Mouse (Mus musculus) MEL (cell line): ENCODE measurements at regions not wholly inside any gene's neighbourhood (a gene's known extent, or its start where the extent isn't known, plus 50 kb on each side); places are given as distances from the start of the nearest gene placed in this dataset.
A peak's percentile ranks its signal among the peaks of the same experiment; 100 is the strongest.

Source experiments
- DNase-seq: peaks from one replicate; pipeline ENCODE4 v3.0.0; 2011; ENCODE audit warnings: low read depth, low spot score
- H3K27ac ChIP-seq: 2 replicates; pipeline ENCODE4 v1.5.1; 2012; ENCODE audit warnings: low read depth, mild to moderate bottlenecking, control low read depth, low read length, moderate library complexity; ENCODE audit not compliant: control insufficient read depth
- H3K27me3 ChIP-seq, 2 experiments: fragments of 150-350 bp in 1 of 2; sonication (generic) in 1 of 2; 2 replicates each; pipeline ENCODE4 v1.6.1; 2012; ENCODE audit warnings: low read length in 2 of 2, mild to moderate bottlenecking in 2 of 2, improper control_type of control experiment in 1 of 2, moderate library complexity in 1 of 2; ENCODE audit not compliant: insufficient read depth in 2 of 2, control insufficient read depth in 1 of 2
- H3K36me3 ChIP-seq, 2 experiments: 2 replicates each; pipeline ENCODE4 v1.6.1; 2012 to 2014; ENCODE audit warnings: low read length in 2 of 2, improper control_type of control experiment in 1 of 2, inconsistent platforms in 1 of 2, mild to moderate bottlenecking in 1 of 2; ENCODE audit not compliant: insufficient read depth in 2 of 2, control insufficient read depth in 1 of 2
- H3K4me1 ChIP-seq, 2 experiments: fragments of 150-350 bp in 1 of 2; sonication (generic) in 1 of 2; 2 replicates each; pipeline ENCODE4 v1.6.1; 2012; ENCODE audit warnings: low read length in 2 of 2, improper control_type of control experiment in 1 of 2, mild to moderate bottlenecking in 1 of 2; ENCODE audit not compliant: insufficient read depth in 2 of 2, control insufficient read depth in 1 of 2
- H3K4me3 ChIP-seq, 2 experiments: fragments of 150-350 bp in 1 of 2; sonication (generic) in 1 of 2; 2 replicates each; pipeline ENCODE4 v1.5.1; 2012; ENCODE audit warnings: low read depth in 2 of 2, low read length in 2 of 2, mild to moderate bottlenecking in 2 of 2, moderate library complexity in 2 of 2, control low read depth in 1 of 2, improper control_type of control experiment in 1 of 2; ENCODE audit not compliant: control insufficient read depth in 1 of 2, insufficient read depth in 1 of 2
- H3K79me2 ChIP-seq: 2 replicates; pipeline ENCODE4 v1.6.1; 2012; ENCODE audit warnings: mild to moderate bottlenecking, low read length, moderate library complexity; ENCODE audit not compliant: control insufficient read depth, poor library complexity, insufficient read depth
- H3K9ac ChIP-seq: 2 replicates; pipeline ENCODE4 v1.6.1; 2012; ENCODE audit warnings: low read depth, mild to moderate bottlenecking, control low read depth, low read length, moderate library complexity; ENCODE audit not compliant: control insufficient read depth, poor library complexity, severe bottlenecking
- H3K9me3 ChIP-seq: fragments of 150-350 bp; sonication (generic); replicated peaks from 2 replicates; pipeline ENCODE4 v1.6.1; 2012; ENCODE audit warnings: mild to moderate bottlenecking, low read length, improper control_type of control experiment, moderate library complexity; ENCODE audit not compliant: insufficient read depth
- CHD1 ChIP-seq: IDR thresholded peaks from 2 replicates; pipeline ENCODE4 v1.6.1; 2012; ENCODE audit warnings: low read depth, mild to moderate bottlenecking, inconsistent platforms, low read length, improper control_type of control experiment
- CHD2 ChIP-seq: IDR thresholded peaks from 2 replicates; pipeline ENCODE4 v1.6.1; 2011; ENCODE audit warnings: low read length, improper control_type of control experiment
- CTCF ChIP-seq, 3 experiments: IDR thresholded peaks in 2 of 3; conservative IDR thresholded peaks in 1 of 3; 2 replicates each; pipeline ENCODE4 v1.5.1; 2011 to 2012; ENCODE audit warnings: low read length in 3 of 3, low read depth in 2 of 3, mild to moderate bottlenecking in 2 of 3, improper control_type of control experiment in 1 of 3, inconsistent platforms in 1 of 3, mixed read lengths in 1 of 3, moderate library complexity in 1 of 3; ENCODE audit not compliant: control insufficient read depth in 1 of 3, insufficient read depth in 1 of 3, poor library complexity in 1 of 3, severe bottlenecking in 1 of 3
- E2F4 ChIP-seq: IDR thresholded peaks from 2 replicates; pipeline ENCODE4 v1.6.1; 2011; ENCODE audit warnings: low read depth, low read length, improper control_type of control experiment, borderline replicate concordance
- EP300 ChIP-seq, 2 experiments: IDR thresholded peaks; 2 replicates each; pipeline ENCODE4 v1.6.1; 2011; ENCODE audit warnings: improper control_type of control experiment in 2 of 2, low read length in 2 of 2, low read depth in 1 of 2, mild to moderate bottlenecking in 1 of 2
- ETS1 ChIP-seq: IDR thresholded peaks from 2 replicates; pipeline ENCODE4 v1.6.1; 2012; ENCODE audit warnings: low read depth, mild to moderate bottlenecking, inconsistent platforms, low read length, improper control_type of control experiment, moderate library complexity
- GABPA ChIP-seq: IDR thresholded peaks from 2 replicates; pipeline ENCODE4 v1.6.1; 2012; ENCODE audit warnings: low read depth, mild to moderate bottlenecking, inconsistent platforms, low read length, improper control_type of control experiment, moderate library complexity
- HCFC1 ChIP-seq: IDR thresholded peaks from 2 replicates; pipeline ENCODE4 v1.6.1; 2012; ENCODE audit warnings: low read depth, mild to moderate bottlenecking, inconsistent platforms, low read length, improper control_type of control experiment, moderate library complexity
- JUND ChIP-seq: IDR thresholded peaks from 2 replicates; pipeline ENCODE4 v1.6.1; 2011; ENCODE audit warnings: low read depth, mild to moderate bottlenecking, improper control_type of control experiment, low read length
- MAX ChIP-seq: IDR thresholded peaks from 2 replicates; pipeline ENCODE4 v1.6.1; 2011; ENCODE audit warnings: low read length, improper control_type of control experiment
- MAZ ChIP-seq: IDR thresholded peaks from 2 replicates; pipeline ENCODE4 v1.6.1; 2012; ENCODE audit warnings: low read depth, mild to moderate bottlenecking, inconsistent platforms, low read length, improper control_type of control experiment
- NELFE ChIP-seq: IDR thresholded peaks from 2 replicates; pipeline ENCODE4 v1.6.1; 2011; ENCODE audit warnings: low read depth, low read length, improper control_type of control experiment
- POLR2A ChIP-seq, 2 experiments: IDR thresholded peaks; 2 replicates each; pipeline ENCODE4 v1.6.1; 2011 to 2012; ENCODE audit warnings: low read length in 2 of 2, mild to moderate bottlenecking in 2 of 2, control low read depth in 1 of 2, improper control_type of control experiment in 1 of 2, low read depth in 1 of 2, moderate library complexity in 1 of 2; ENCODE audit not compliant: control insufficient read depth in 1 of 2, insufficient read depth in 1 of 2, poor library complexity in 1 of 2
- POLR2AphosphoS2 ChIP-seq: IDR thresholded peaks from 2 replicates; pipeline ENCODE4 v1.6.1; 2011; ENCODE audit warnings: low read length, improper control_type of control experiment
- POLR2AphosphoS5 ChIP-seq: IDR thresholded peaks from 2 replicates; pipeline ENCODE4 v1.6.1; 2012; ENCODE audit warnings: low read depth, borderline replicate concordance, mild to moderate bottlenecking, inconsistent platforms, low read length, moderate library complexity, mixed read lengths
- RAD21 ChIP-seq: IDR thresholded peaks from 2 replicates; pipeline ENCODE4 v1.6.1; 2011; ENCODE audit warnings: mild to moderate bottlenecking, low read depth, low read length, improper control_type of control experiment
- RCOR1 ChIP-seq: IDR thresholded peaks from 2 replicates; pipeline ENCODE4 v1.6.1; 2012; ENCODE audit warnings: low read depth, mild to moderate bottlenecking, inconsistent platforms, low read length, improper control_type of control experiment
- SMC3 ChIP-seq: IDR thresholded peaks from 2 replicates; pipeline ENCODE4 v1.6.1; 2011; ENCODE audit warnings: low read depth, low read length, improper control_type of control experiment
- TAL1 ChIP-seq: IDR thresholded peaks from 2 replicates; pipeline ENCODE4 v1.6.1; 2012; ENCODE audit warnings: mild to moderate bottlenecking, inconsistent platforms, low read length, moderate library complexity, mixed read lengths
- TBP ChIP-seq: IDR thresholded peaks from 2 replicates; pipeline ENCODE4 v1.8.0; 2011; ENCODE audit warnings: low read depth, low read length, improper control_type of control experiment
- TCF12 ChIP-seq: IDR thresholded peaks from 2 replicates; pipeline ENCODE4 v1.6.1; 2014; ENCODE audit warnings: low read depth, mild to moderate bottlenecking, inconsistent platforms, low read length, improper control_type of control experiment, moderate library complexity
- ZC3H11A ChIP-seq: IDR thresholded peaks from 2 replicates; pipeline ENCODE4 v1.6.1; 2012; ENCODE audit warnings: low read depth, mild to moderate bottlenecking, inconsistent platforms, low read length, improper control_type of control experiment
- ZMIZ1 ChIP-seq: IDR thresholded peaks from 2 replicates; pipeline ENCODE4 v1.6.1; 2012; ENCODE audit warnings: low read depth, mild to moderate bottlenecking, inconsistent platforms, low read length, improper control_type of control experiment, moderate library complexity
- ZNF384 ChIP-seq: IDR thresholded peaks from 2 replicates; pipeline ENCODE4 v1.6.1; 2012; ENCODE audit warnings: low read depth, mild to moderate bottlenecking, inconsistent platforms, low read length, improper control_type of control experiment

- Histone ChIP-seq H3K27ac (no peak overlapping the region), H3K9ac (no peak overlapping the region), H3K27me3 (no peaks in the 10 kb centered on the region), H3K36me3 (no peaks in the 10 kb centered on the region), H3K9me3 (no peaks in the 10 kb centered on the region), H3K4me1 (no peaks in the 10 kb centered on the region), H3K79me2 (no peaks in the 10 kb centered on the region), H3K4me3 (no peak overlapping the region)
- no peak for DNase-seq
- no peak for TF ChIP-seq RCOR1
- no peak for TF ChIP-seq MAX
- no peak for TF ChIP-seq TBP
- no peak for TF ChIP-seq POLR2A (IDR thresholded peaks at IDR 0.05; ENCODE audit: control insufficient read depth in 1 of 2, insufficient read depth in 1 of 2, low read depth in 1 of 2, low read length in 2 of 2, poor library complexity in 1 of 2)
- TF ChIP-seq POLR2AphosphoS5 = no peak
- TF ChIP-seq HCFC1 = no peak
- TF ChIP-seq JUND = no peak
- TF ChIP-seq CHD1 = no peak
- no peak for TF ChIP-seq POLR2AphosphoS2
- no peak for TF ChIP-seq CHD2
- no peak for TF ChIP-seq TCF12
- TF ChIP-seq ZNF384 = no peak
- TF ChIP-seq NELFE = no peak
- TF ChIP-seq E2F4 = no peak
These were observed 362.7 kb upstream of the Gm21293 start for GRCm38 (mm10) chr10:103780127-103780526.

GRCm38 (mm10) chr10:103784920-103785319, 357.9 kb upstream of the Gm21293 start:
- Histone ChIP-seq H3K27me3 (no peaks in the 10 kb centered on the region), H3K4me1 (no peaks in the 10 kb centered on the region), H3K79me2 (no peaks in the 10 kb centered on the region), H3K4me3 (no peak overlapping the region), H3K36me3 (no peaks in the 10 kb centered on the region), H3K9me3 (no peaks in the 10 kb centered on the region), H3K27ac (no peak overlapping the region), H3K9ac (no peak overlapping the region)
- DNase-seq = peak; percentile 2
- no peak for TF ChIP-seq EP300 (IDR thresholded peaks at IDR 0.05; ENCODE audit: low read depth in 1 of 2, low read length in 2 of 2)
- no peak for TF ChIP-seq TAL1
- TF ChIP-seq HCFC1 = no peak
- no peak for TF ChIP-seq RCOR1
- peak in 1 of 3 experiments; percentile 46; a peak in 2 of 6 replicates for TF ChIP-seq CTCF (IDR thresholded peaks at IDR 0.05 in 2 of 3, conservative IDR thresholded peaks at IDR 0.05 in 1 of 3; ENCODE audit: control insufficient read depth in 1 of 3, insufficient read depth in 1 of 3, low read depth in 2 of 3, low read length in 3 of 3, poor library complexity in 1 of 3, severe bottlenecking in 1 of 3)
- TF ChIP-seq ZMIZ1 = no peak
- no peak for TF ChIP-seq MAX
- TF ChIP-seq ZC3H11A = no peak
- no peak for TF ChIP-seq MAZ
- TF ChIP-seq ZNF384 = no peak
- peak; percentile 61 for TF ChIP-seq RAD21
- TF ChIP-seq JUND = no peak
- TF ChIP-seq TCF12 = no peak
- TF ChIP-seq GABPA = no peak
- no peak for TF ChIP-seq ETS1
- peak; percentile 53 for TF ChIP-seq SMC3
